Comparison of ENCODE assay signal across 19 mouse cellular contexts in the genomic region with DNA sequence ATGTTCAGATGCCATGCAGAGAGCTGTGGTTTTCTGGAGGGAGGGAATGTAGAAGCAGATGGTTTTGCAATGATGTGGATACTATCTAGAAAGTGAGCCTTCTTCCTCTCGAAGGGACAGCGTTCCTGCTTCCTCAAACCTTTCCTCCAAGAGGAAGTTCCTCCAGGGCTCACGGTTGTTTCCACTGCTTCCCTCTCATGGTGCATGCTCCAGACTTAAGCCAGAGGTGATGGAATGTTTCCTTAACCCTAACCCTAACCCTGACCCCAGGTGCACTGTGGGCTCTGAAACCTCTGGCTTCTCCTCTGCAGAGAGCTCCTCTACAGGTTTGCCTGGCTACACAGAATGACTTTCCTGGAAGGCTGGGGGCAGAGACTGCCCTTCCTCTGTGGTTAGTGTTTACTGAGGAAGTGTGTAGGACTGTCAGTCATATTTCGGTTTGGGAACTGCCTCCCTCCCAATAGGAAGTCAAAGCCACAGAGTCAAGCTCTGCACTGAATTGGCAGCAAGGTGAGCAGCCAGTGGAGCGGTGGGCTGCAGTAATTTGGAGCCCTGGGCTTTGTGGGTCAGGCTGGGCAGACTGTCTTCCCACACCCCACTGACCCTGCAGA. TPM values are rescaled to one million over a fixed set of nuclear protein-coding genes. Genes with fewer than 3 reads are reported as not detected.
A peak's percentile ranks its signal among the peaks of the same experiment; 100 is the strongest.
DNase-seq lines count a peak whose midpoint lies in the region; ATAC-seq and TF ChIP-seq lines count a peak whose summit lies in the region.
"Had no signal": no experiment of that assay in that cellular context is flagged by ENCODE, and none has a peak within 500 bp of the region (broad histone marks: within the 10 kb centered on the region; RNA-seq: fewer than 3 reads in every experiment).

No protein-coding gene starts in this region.

- TF ChIP-seq CTCF in heart, postnatal 0 days (IDR thresholded peaks at IDR 0.05; ENCODE audit: low read depth) = no peak
- TF ChIP-seq CTCF in testis, adult 2 months (IDR thresholded peaks at IDR 0.05; ENCODE audit: control insufficient read depth, insufficient read depth, insufficient replicate concordance, low read depth, low read length) = no peak

- H3K9ac ChIP-seq in heart, postnatal 0 days (replicated peaks; ENCODE audit: low read depth, low read length) = 0 out of 2 replicates have a peak overlapping the region, but pooled peaks have one; percentile 4
- H3K9ac ChIP-seq: hindbrain, embryonic 12.5 days; neural tube, embryonic 15.5 days had no signal

- H3K9me3 ChIP-seq in heart, postnatal 0 days (replicated peaks; ENCODE audit: control insufficient read depth, low read length) = no peaks in the 10 kb centered on the region
- H3K9me3 ChIP-seq: embryonic facial prominence, embryonic 12.5 days; hindbrain, embryonic 12.5 days; neural tube, embryonic 15.5 days had no signal

- DNase-seq in adrenal gland, postnatal 14 days = peak; percentile 27
- no peak for DNase-seq in adrenal gland, adult 2 months
- no peak for DNase-seq in heart, postnatal 0 days (ENCODE audit: low spot score)
- no peak for DNase-seq in heart, postnatal 10 days
- no peak for DNase-seq in testis, postnatal 14 days (ENCODE audit: low spot score)
- DNase-seq in adrenal gland, postnatal 10 days = no peak
- no peak for DNase-seq in right cerebral cortex, postnatal 36 days (ENCODE audit: low spot score in 2 of 2)
- DNase-seq: cerebellum, adult 11-12 months; cerebellum, postnatal 36 days; gastrocnemius, postnatal 10 days; kidney, postnatal 14 days; lung, postnatal 4 days; thymus, postnatal 25 days had no signal

- H3K27me3 ChIP-seq in heart, postnatal 0 days (ENCODE audit: control insufficient read depth, insufficient read depth, low read length) = no peaks in the 10 kb centered on the region
- H3K27me3 ChIP-seq in testis, adult 2 months (ENCODE audit: control insufficient read depth, insufficient read depth, low read length) = no peaks in the 10 kb centered on the region
- H3K27me3 ChIP-seq: embryonic facial prominence, embryonic 12.5 days; hindbrain, embryonic 12.5 days; Patski had no signal

- peak overlapping the region; percentile 88 for H3K27ac ChIP-seq in heart, postnatal 0 days (ENCODE audit: low read depth)
- no peak overlapping the region for H3K27ac ChIP-seq in testis, adult 2 months (ENCODE audit: control insufficient read depth, insufficient read depth, low read depth, low read length)
- H3K27ac ChIP-seq: embryonic facial prominence, embryonic 12.5 days; hindbrain, embryonic 12.5 days; neural tube, embryonic 15.5 days had no signal

- peaks cover 26% of the 10 kb centered on the region for H3K4me1 ChIP-seq in heart, postnatal 0 days (ENCODE audit: control insufficient read depth, insufficient read depth)
- H3K4me1 ChIP-seq in testis, adult 2 months (ENCODE audit: control insufficient read depth, insufficient read depth, low read length) = peaks cover 4% of the 10 kb centered on the region

- no peak for TF ChIP-seq POLR2A in testis, adult 2 months (IDR thresholded peaks at IDR 0.05; ENCODE audit: control insufficient read depth, low read depth, low read length)

- intact Hi-C loops in heart, postnatal 10 days (cut with DNase I) = no loop called here

- H3K4me2 ChIP-seq in heart, postnatal 0 days (ENCODE audit: low read depth, low read length) = peak overlapping the region; percentile 71; the same call in 1 of the 2 replicates
- H3K4me2 ChIP-seq: embryonic facial prominence, embryonic 12.5 days; hindbrain, embryonic 12.5 days; neural tube, embryonic 15.5 days had no signal

- no peak for ATAC-seq in heart, postnatal 0 days (ENCODE audit: insufficient read depth, low read depth)
- ATAC-seq: intestine, embryonic 16.5 days had no signal

- no peaks in the 10 kb centered on the region for H3K36me3 ChIP-seq in heart, postnatal 0 days (replicated peaks; ENCODE audit: control insufficient read depth, insufficient read depth, low read length)
- H3K36me3 ChIP-seq in testis, adult 2 months (ENCODE audit: control insufficient read depth, insufficient read depth, low read length) = no peaks in the 10 kb centered on the region
- H3K36me3 ChIP-seq: embryonic facial prominence, embryonic 12.5 days; hindbrain, embryonic 12.5 days; neural tube, embryonic 15.5 days had no signal

- WGBS in heart, postnatal 0 days = 50% methylated on average over 5 of the region's 5 CpGs

- no peak overlapping the region for H3K4me3 ChIP-seq in heart, postnatal 0 days (ENCODE audit: low read depth, low read length)
- peak overlapping the region; percentile 94 for H3K4me3 ChIP-seq in testis, adult 2 months (ENCODE audit: control insufficient read depth, low read depth, low read length)
- H3K4me3 ChIP-seq: embryonic facial prominence, embryonic 12.5 days; hindbrain, embryonic 12.5 days; neural tube, embryonic 15.5 days had no signal

- TF ChIP-seq EP300 in heart, postnatal 0 days (IDR thresholded peaks at IDR 0.05; ENCODE audit: low read depth) = no peak

RNA-seq across cellular contexts. Expression of a gene that starts 2.2 kb away (rescaled TPM):
- total RNA-seq in adrenal gland, postnatal 14 days (2021) = 2.2 and 2.4 TPM in 2 replicates
- 1 to 10 TPM; 2.2 to 2.8 TPM for total RNA-seq in adrenal gland, adult 2 months (2021)
- 6.1 and 6.7 TPM in 2 replicates for polyA plus RNA-seq in adrenal gland, adult 2 months (2012; rRNA removed)
- 0.27 and 1.4 TPM in 2 replicates for total RNA-seq in heart, postnatal 0 days (2014; rRNA removed; ENCODE audit: low replicate concordance)
- polyA plus RNA-seq in heart, postnatal 0 days (2015; fragmentation: Nextera tagmentation; extraction: Ambion mirVana) = 0.18 and 0.25 TPM in 2 replicates
- under 1 TPM; 0.35 to 0.38 TPM for total RNA-seq in heart, postnatal 10 days (2021)
- polyA plus RNA-seq in testis, adult 2 months (2012; rRNA removed) = 154 and 162 TPM in 2 replicates
- total RNA-seq in adrenal gland, postnatal 10 days (2021) = 1 to 10 TPM; 1.5 to 1.8 TPM

RNA-seq across cellular contexts. Expression of a gene that starts 2.4 kb away (rescaled TPM):
- total RNA-seq in adrenal gland, postnatal 14 days (2021) = 53.1 and 57.3 TPM in 2 replicates
- 10 to 100 TPM; 57.3 to 75.3 TPM for total RNA-seq in adrenal gland, adult 2 months (2021)
- 172 and 232 TPM in 2 replicates for polyA plus RNA-seq in adrenal gland, adult 2 months (2012; rRNA removed)
- 43.2 and 65.9 TPM in 2 replicates for total RNA-seq in heart, postnatal 0 days (2014; rRNA removed; ENCODE audit: low replicate concordance)
- polyA plus RNA-seq in heart, postnatal 0 days (2015; fragmentation: Nextera tagmentation; extraction: Ambion mirVana) = 59.2 and 63.5 TPM in 2 replicates
- total RNA-seq in heart, postnatal 10 days (2021) = 10 to 100 TPM; 28.5 to 40.0 TPM
- 999 and 1,059 TPM in 2 replicates for polyA plus RNA-seq in testis, adult 2 months (2012; rRNA removed)
- total RNA-seq in adrenal gland, postnatal 10 days (2021) = 10 to 100 TPM; 50.4 to 60.9 TPM
